Mouse (Mus musculus) bone marrow macrophage, adult 2 months (primary cell): ENCODE measurements around the gene Tmem256.

Experiments used
- CTCF ChIP-seq: IDR thresholded peaks from 2 replicates; pipeline ENCODE4 v1.5.1; 2012; ENCODE audit warnings: low read depth, mild to moderate bottlenecking, low read length, moderate library complexity
- POLR2A ChIP-seq: IDR thresholded peaks from 2 replicates; pipeline ENCODE4 v1.6.1; 2012; ENCODE audit warnings: mild to moderate bottlenecking, low read depth, low read length, borderline replicate concordance

- TF ChIP-seq CTCF, result no peak
- no peak for TF ChIP-seq POLR2A
These were observed 16.2 kb upstream of the Tmem256 start, which contains the start of gene Spem1 for GRCm38 (mm10) chr11:69822080-69822479.
